Mouse (Mus musculus) forebrain, embryonic 11.5 days (tissue): ENCODE data around the gene Serpina3b. TPM values are rescaled to one million over a fixed set of nuclear protein-coding genes. Genes with fewer than 3 reads are reported as not detected.

Experiments
- ATAC-seq: fragments of 200-750 bp; cut with Nextera tagmentation; replicated peaks from 2 replicates; pipeline ENCODE4 v1.8.0; 2017; ENCODE audit warnings: moderate TSS enrichment; ENCODE audit not compliant: low FRiP score
- DNase-seq: peaks from one replicate; pipeline ENCODE4 v3.0.0-alpha.2; 2017; ENCODE audit warnings: low spot score
- H3K27ac ChIP-seq: fragments of 300-500 bp; sonication (generic); 2 replicates; pipeline ENCODE4 v1.5.1; 2014; ENCODE audit warnings: low read depth, low read length
- H3K27me3 ChIP-seq: fragments of 300-500 bp; sonication (generic); 2 replicates; pipeline ENCODE4 v1.6.1; 2014; ENCODE audit warnings: mild to moderate bottlenecking, low read length, mixed read lengths; ENCODE audit not compliant: control insufficient read depth, insufficient read depth
- H3K36me3 ChIP-seq: fragments of 300-500 bp; sonication (generic); 2 replicates; pipeline ENCODE4 v1.6.1; 2014; ENCODE audit warnings: mild to moderate bottlenecking, low read length, moderate library complexity, mixed read lengths; ENCODE audit not compliant: control insufficient read depth, insufficient read depth
- H3K4me1 ChIP-seq: fragments of 300-500 bp; sonication (generic); replicated peaks from 2 replicates; pipeline ENCODE4 v1.6.1; 2014; ENCODE audit warnings: low read length, mixed read lengths; ENCODE audit not compliant: control insufficient read depth, insufficient read depth
- H3K4me2 ChIP-seq: fragments of 300-500 bp; sonication (generic); 2 replicates; pipeline ENCODE4 v1.6.1; 2014; ENCODE audit warnings: low read depth, mild to moderate bottlenecking, low read length, moderate library complexity, mixed read lengths; ENCODE audit not compliant: severe bottlenecking
- H3K4me3 ChIP-seq: fragments of 300-500 bp; sonication (generic); 2 replicates; pipeline ENCODE4 v1.5.1; 2014; ENCODE audit warnings: low read depth, low read length
- H3K9ac ChIP-seq: fragments of 300-500 bp; sonication (generic); 2 replicates; pipeline ENCODE4 v1.6.1; 2014; ENCODE audit warnings: low read length
- H3K9me3 ChIP-seq: fragments of 300-500 bp; sonication (generic); 2 replicates; pipeline ENCODE4 v1.6.1; 2016; ENCODE audit warnings: low read length, mixed read lengths; ENCODE audit not compliant: control insufficient read depth
- WGBS: fragments of 180-500 bp; shearing (Covaris S2); extraction: QIAGEN DNeasy Blood & Tissue Kit; methylation state at CpG from one replicate; pipeline ENCODE4 v1.1.7; 2014; 5-methylcytosine and 5-hydroxymethylcytosine counted together
- polyA plus RNA-seq: library from polyadenylated mRNA; unstranded; fragments of >200 nt; fragmentation: Nextera tagmentation; extraction: Ambion mirVana; gene quantifications from 2 replicates; pipeline ENCODE4 v1.2.1, GENCODE M21; 2014

The Serpina3b gene
- polyA plus RNA-seq, 1 experiment from 2014 or later, result not detected

- no peaks in the 10 kb centered on the region for H3K27me3 ChIP-seq
- H3K27ac ChIP-seq, result no peak overlapping the region
- DNase-seq (no peak), ATAC-seq (no peak)
- H3K4me2 ChIP-seq, result no peak overlapping the region
- 84% methylated on average over 1 of the region's 1 CpGs for WGBS
- H3K9ac ChIP-seq, result no peak overlapping the region
- H3K4me3 ChIP-seq, result no peak overlapping the region
- H3K36me3 ChIP-seq, result no peaks in the 10 kb centered on the region
- no peaks in the 10 kb centered on the region for H3K9me3 ChIP-seq
- H3K4me1 ChIP-seq, result no peaks in the 10 kb centered on the region
These were observed 4.7 kb upstream of the Serpina3b start for GRCm38 (mm10) chr12:104123097-104123496.

GRCm38 (mm10) chr12:104123996-104124395 lies 3.8 kb upstream of the Serpina3b start:
- Histone ChIP-seq H3K4me1 (no peaks in the 10 kb centered on the region), H3K9ac (no peak overlapping the region), H3K9me3 (no peaks in the 10 kb centered on the region), H3K4me3 (no peak overlapping the region), H3K27ac (no peak overlapping the region), H3K36me3 (no peaks in the 10 kb centered on the region), H3K27me3 (no peaks in the 10 kb centered on the region), H3K4me2 (no peak overlapping the region)
- 88% methylated on average over 2 of the region's 2 CpGs for WGBS
- no peak for DNase-seq
- no peak for ATAC-seq

GRCm38 (mm10) chr12:104125021-104125560 lies 2.7 kb upstream of the Serpina3b start:
- H3K4me3 ChIP-seq, result no peak overlapping the region
- no peaks in the 10 kb centered on the region for H3K27me3 ChIP-seq
- no peak overlapping the region for H3K27ac ChIP-seq
- H3K36me3 ChIP-seq, result no peaks in the 10 kb centered on the region
- DNase-seq (no peak), ATAC-seq (no peak)
- no peak overlapping the region for H3K4me2 ChIP-seq
- H3K9ac ChIP-seq, result no peak overlapping the region
- WGBS, result 91% methylated on average over 5 of the region's 5 CpGs
- H3K4me1 ChIP-seq, result no peaks in the 10 kb centered on the region
- no peaks in the 10 kb centered on the region for H3K9me3 ChIP-seq

GRCm38 (mm10) chr12:104131041-104131440 lies 3.2 kb downstream of the Serpina3b start:
- H3K27ac ChIP-seq, result no peak overlapping the region
- H3K4me1 ChIP-seq, result no peaks in the 10 kb centered on the region
- no peak for DNase-seq
- H3K36me3 ChIP-seq, result no peaks in the 10 kb centered on the region
- H3K9me3 ChIP-seq, result no peaks in the 10 kb centered on the region
- H3K4me3 ChIP-seq, result no peak overlapping the region
- no peak for ATAC-seq
- H3K4me2 ChIP-seq, result no peak overlapping the region
- no peaks in the 10 kb centered on the region for H3K27me3 ChIP-seq
- H3K9ac ChIP-seq, result no peak overlapping the region

- no peaks in the 10 kb centered on the region for H3K36me3 ChIP-seq
- ATAC-seq, result no peak
- WGBS, result 89% methylated on average over 2 of the region's 2 CpGs
- no peak overlapping the region for H3K9ac ChIP-seq
- no peaks in the 10 kb centered on the region for H3K27me3 ChIP-seq
- H3K4me3 ChIP-seq, result no peak overlapping the region
- H3K4me1 ChIP-seq, result no peaks in the 10 kb centered on the region
- no peaks in the 10 kb centered on the region for H3K9me3 ChIP-seq
- H3K27ac ChIP-seq, result no peak overlapping the region
- DNase-seq, result no peak
- no peak overlapping the region for H3K4me2 ChIP-seq
These were observed 10.4 kb downstream of the Serpina3b start for GRCm38 (mm10) chr12:104138216-104138615.

GRCm38 (mm10) chr12:104140543-104141103 lies 12.8 kb downstream of the Serpina3b start:
- H3K4me2 ChIP-seq, result no peak overlapping the region
- WGBS, result 87% methylated on average over 4 of the region's 4 CpGs

GRCm38 (mm10) chr12:104141506-104141905 lies 13.7 kb downstream of the Serpina3b start:
- no peak overlapping the region for H3K27ac ChIP-seq
- ATAC-seq, result no peak
- DNase-seq, result no peak
- no peaks in the 10 kb centered on the region for H3K36me3 ChIP-seq
- no peaks in the 10 kb centered on the region for H3K4me1 ChIP-seq
- H3K4me3 ChIP-seq, result no peak overlapping the region
- no peak overlapping the region for H3K9ac ChIP-seq
- H3K27me3 ChIP-seq, result no peaks in the 10 kb centered on the region
- 75% methylated on average over 1 of the region's 1 CpGs for WGBS
- no peak overlapping the region for H3K4me2 ChIP-seq
- no peaks in the 10 kb centered on the region for H3K9me3 ChIP-seq

More at GRCm38 (mm10) chr12:104140543-104141103, 12.8 kb downstream of the Serpina3b start:
- H3K9me3 ChIP-seq, result no peaks in the 10 kb centered on the region
- no peak overlapping the region for H3K9ac ChIP-seq
- H3K27me3 ChIP-seq, result no peaks in the 10 kb centered on the region
- no peak for DNase-seq
- ATAC-seq, result no peak
- no peaks in the 10 kb centered on the region for H3K36me3 ChIP-seq
- no peak overlapping the region for H3K4me3 ChIP-seq
- no peak overlapping the region for H3K27ac ChIP-seq
- no peaks in the 10 kb centered on the region for H3K4me1 ChIP-seq

GRCm38 (mm10) chr12:104142427-104142826 lies 14.6 kb downstream of the Serpina3b start:
- ATAC-seq (no peak), DNase-seq (no peak)

GRCm38 (mm10) chr12:104143286-104143685 lies 15.5 kb downstream of the Serpina3b start:
- ATAC-seq (no peak), DNase-seq (no peak)
- Histone ChIP-seq H3K9me3 (no peaks in the 10 kb centered on the region), H3K27me3 (no peaks in the 10 kb centered on the region), H3K4me3 (no peak overlapping the region), H3K4me2 (no peak overlapping the region), H3K9ac (no peak overlapping the region), H3K36me3 (no peaks in the 10 kb centered on the region), H3K4me1 (no peaks in the 10 kb centered on the region), H3K27ac (no peak overlapping the region)
- WGBS, result 80% methylated on average over 1 of the region's 1 CpGs

More at GRCm38 (mm10) chr12:104142427-104142826, 14.6 kb downstream of the Serpina3b start:
- H3K4me2 ChIP-seq, result no peak overlapping the region
- no peaks in the 10 kb centered on the region for H3K36me3 ChIP-seq
- 81% methylated on average over 1 of the region's 1 CpGs for WGBS
- H3K4me3 ChIP-seq, result no peak overlapping the region
- no peaks in the 10 kb centered on the region for H3K4me1 ChIP-seq
- no peaks in the 10 kb centered on the region for H3K27me3 ChIP-seq
- H3K27ac ChIP-seq, result no peak overlapping the region
- no peak overlapping the region for H3K9ac ChIP-seq
- H3K9me3 ChIP-seq, result no peaks in the 10 kb centered on the region
